Mouse (Mus musculus) hindbrain, embryonic 10.5 days (tissue): ENCODE results near the gene Nsl1. TPM values are rescaled to one million over a fixed set of nuclear protein-coding genes. Genes with fewer than 3 reads are reported as not detected.

Experiments used
- polyA plus RNA-seq: library from polyadenylated mRNA; unstranded; fragments of >200 nt; fragmentation: Nextera tagmentation; extraction: Ambion mirVana; gene quantifications from 2 replicates; pipeline ENCODE4 v1.2.1, GENCODE M21; 2016

Nsl1 gene
- polyA plus RNA-seq, 1 experiment from 2014 or later = 25.5 TPM

Other genes with a start within 250 kb of the Nsl1 start
- 17.4 and 18.7 TPM in 2 replicates for gene Rps6kc1, start 151.2 kb upstream of the Nsl1 start, polyA plus RNA-seq
- gene Angel2, start 137.9 kb upstream of the Nsl1 start, polyA plus RNA-seq = 52.9 and 53.5 TPM in 2 replicates
- gene Vash2, start 83.7 kb upstream of the Nsl1 start, polyA plus RNA-seq = 39.1 and 50.5 TPM in 2 replicates
- gene Flvcr1, start 36.9 kb upstream of the Nsl1 start, polyA plus RNA-seq = 6.4 and 6.9 TPM in 2 replicates
- gene Spata45, start 26.4 kb upstream of the Nsl1 start, polyA plus RNA-seq = not detected in 2 replicates
- gene Tatdn3, start 80 bp upstream of the Nsl1 start, polyA plus RNA-seq = 9.9 and 13.9 TPM in 2 replicates
- 4.8 and 5.2 TPM in 2 replicates for gene Batf3, start 34.8 kb downstream of the Nsl1 start, polyA plus RNA-seq
- gene Fam71a, start 101.8 kb downstream of the Nsl1 start, polyA plus RNA-seq = not detected in 2 replicates
- 2.4 and 2.9 TPM in 2 replicates for gene Atf3, start 155.0 kb downstream of the Nsl1 start, polyA plus RNA-seq